Mouse (Mus musculus) thymus, postnatal 14 days (tissue): ENCODE results near the gene Tmem54.

ENCODE experiments used
- DNase-seq: peaks from one replicate; pipeline ENCODE4 v3.0.0; 2021

The Tmem54 gene

GRCm38 (mm10) chr4:129161076-129161475 lies 55.7 kb downstream of the Tmem54 start:
- no peak for DNase-seq
